Mouse (Mus musculus) C2C12 (cell line): ENCODE data around the gene 2010111I01Rik. TPM values are rescaled to one million over a fixed set of nuclear protein-coding genes. Genes with fewer than 3 reads are reported as not detected.

Source experiments
- H3K27me3 ChIP-seq: one replicate; pipeline ENCODE4 v1.6.1; 2011; ENCODE audit not compliant: control insufficient read depth, insufficient read depth, insufficient read length
- H3K36me3 ChIP-seq: one replicate; pipeline ENCODE4 v1.6.1; 2011; ENCODE audit not compliant: control insufficient read depth, insufficient read depth
- H3K4me3 ChIP-seq: one replicate; pipeline ENCODE4 v1.5.1; 2011; ENCODE audit warnings: mild to moderate bottlenecking, control low read depth; ENCODE audit not compliant: poor library complexity, insufficient read depth, severe bottlenecking
- H3K79me2 ChIP-seq: one replicate; pipeline ENCODE4 v1.6.1; 2011; ENCODE audit not compliant: control insufficient read depth, insufficient read depth
- H3K79me3 ChIP-seq: one replicate; pipeline ENCODE4 v1.6.1; 2011; ENCODE audit warnings: low read depth, control low read depth
- H3ac ChIP-seq: one replicate; pipeline ENCODE3; 2011; ENCODE audit warnings: low read depth; ENCODE audit not compliant: control insufficient read depth, insufficient read length
- CEBPB ChIP-seq: IDR thresholded peaks from one replicate; pipeline ENCODE4 v1.6.1; 2011; ENCODE audit warnings: low read depth, mild to moderate bottlenecking, control low read depth, moderate library complexity
- CTCF ChIP-seq: IDR thresholded peaks from one replicate; pipeline ENCODE4 v1.5.1; 2011; ENCODE audit not compliant: control insufficient read depth, insufficient read depth, insufficient read length
- FOSL1 ChIP-seq: IDR thresholded peaks from one replicate; pipeline ENCODE4 v1.8.0; 2011; ENCODE audit warnings: mild to moderate bottlenecking, low read length; ENCODE audit not compliant: poor library complexity, insufficient read depth, severe bottlenecking
- MAX ChIP-seq: IDR thresholded peaks from one replicate; pipeline ENCODE4 v1.6.1; 2011; ENCODE audit warnings: mild to moderate bottlenecking, control low read depth
- MYOD1 ChIP-seq: IDR thresholded peaks from one replicate; pipeline ENCODE4 v1.6.1; 2011; ENCODE audit warnings: low read depth; ENCODE audit not compliant: control insufficient read depth, insufficient read length
- MYOG ChIP-seq: IDR thresholded peaks from one replicate; pipeline ENCODE4 v1.6.1; 2011; ENCODE audit not compliant: control insufficient read depth, insufficient read length; ENCODE audit errors: extremely low read depth
- USF1 ChIP-seq: IDR thresholded peaks from one replicate; pipeline ENCODE4 v1.6.1; 2011; ENCODE audit warnings: low read depth, mild to moderate bottlenecking, control low read depth, moderate library complexity
- polyA plus RNA-seq: library from polyadenylated mRNA; unstranded; fragments of >200 nt; fragmentation: generic; extraction: Trizol; gene quantifications from one replicate; pipeline ENCODE4 v1.2.1, GENCODE M21; 2012; ENCODE audit warnings: missing spikeins

2010111I01Rik gene
- polyA plus RNA-seq, 1 experiment, result 91.7 TPM

DNA sequence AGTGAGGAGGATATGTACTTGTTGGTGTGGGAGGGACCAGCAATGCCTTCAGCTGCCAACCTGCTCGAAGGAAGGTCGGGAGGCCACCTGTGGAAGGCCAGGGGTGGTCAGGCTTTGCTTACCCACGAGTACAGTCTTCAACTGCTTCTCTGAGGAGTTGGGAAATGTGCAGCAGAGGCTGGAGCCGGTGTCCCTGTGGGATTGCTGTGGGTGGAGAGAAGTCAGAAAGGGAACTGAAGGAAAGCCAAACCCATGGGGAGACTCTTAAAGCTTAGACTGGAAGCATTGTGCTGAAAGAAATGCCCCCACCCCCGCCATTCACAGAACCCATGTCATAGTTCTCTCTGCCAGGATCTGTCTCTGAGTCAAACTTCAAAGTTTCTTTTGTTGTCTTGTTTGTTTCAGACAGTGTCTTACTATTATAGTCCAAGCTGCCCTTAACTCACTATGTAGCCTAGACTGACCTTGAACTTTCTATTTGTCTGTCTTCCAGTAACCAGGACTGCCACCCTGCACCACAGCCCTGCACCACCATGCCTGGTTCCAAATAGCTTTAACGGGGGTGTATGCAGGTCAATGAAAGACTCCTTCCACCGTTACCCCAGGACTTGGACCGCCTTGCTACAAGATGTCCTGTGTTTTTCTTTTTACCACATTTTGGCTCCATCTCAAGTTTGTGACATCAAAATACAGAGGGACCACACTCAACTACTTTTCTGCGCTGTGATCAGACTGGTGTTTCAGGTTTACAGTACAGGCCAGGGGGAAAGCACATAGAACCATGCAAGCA lies 358.8 kb downstream of the 2010111I01Rik start:
- no peaks in the 10 kb centered on the region for H3K79me3 ChIP-seq
- no peak overlapping the region for H3K4me3 ChIP-seq
- no peaks in the 10 kb centered on the region for H3K36me3 ChIP-seq
- H3K79me2 ChIP-seq, result no peaks in the 10 kb centered on the region
- no peaks in the 10 kb centered on the region for H3K27me3 ChIP-seq
- TF ChIP-seq CTCF, result no peak
- TF ChIP-seq FOSL1, result no peak
- H3ac ChIP-seq, result no peak overlapping the region

DNA sequence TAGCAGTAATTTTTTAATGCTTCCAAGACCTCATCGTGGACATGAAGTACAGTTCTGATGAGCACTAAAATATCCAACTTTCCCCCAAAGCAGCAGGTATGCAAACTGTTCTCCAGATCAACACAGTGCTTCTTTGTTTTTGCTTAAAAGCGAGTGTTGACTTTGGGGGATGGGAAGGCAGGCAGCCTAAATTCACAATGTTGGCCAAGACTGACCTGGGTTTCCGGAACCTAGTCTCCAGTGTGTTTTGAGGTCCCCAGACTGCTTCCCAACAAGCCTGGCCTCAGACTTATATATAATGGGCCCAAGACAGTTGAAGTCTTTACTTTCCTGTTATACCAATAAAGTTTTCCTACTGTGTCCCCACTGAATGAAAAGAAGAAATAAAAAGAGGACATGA lies 359.6 kb downstream of the 2010111I01Rik start:
- Histone ChIP-seq H3K27me3 (no peaks in the 10 kb centered on the region), H3K36me3 (no peaks in the 10 kb centered on the region), H3K4me3 (no peak overlapping the region), H3ac (no peak overlapping the region), H3K79me2 (no peaks in the 10 kb centered on the region), H3K79me3 (no peaks in the 10 kb centered on the region)
- TF ChIP-seq CTCF (no peak), USF1 (no peak), MAX (no peak), FOSL1 (no peak), CEBPB (no peak), MYOG (no peak), MYOD1 (no peak)

DNA sequence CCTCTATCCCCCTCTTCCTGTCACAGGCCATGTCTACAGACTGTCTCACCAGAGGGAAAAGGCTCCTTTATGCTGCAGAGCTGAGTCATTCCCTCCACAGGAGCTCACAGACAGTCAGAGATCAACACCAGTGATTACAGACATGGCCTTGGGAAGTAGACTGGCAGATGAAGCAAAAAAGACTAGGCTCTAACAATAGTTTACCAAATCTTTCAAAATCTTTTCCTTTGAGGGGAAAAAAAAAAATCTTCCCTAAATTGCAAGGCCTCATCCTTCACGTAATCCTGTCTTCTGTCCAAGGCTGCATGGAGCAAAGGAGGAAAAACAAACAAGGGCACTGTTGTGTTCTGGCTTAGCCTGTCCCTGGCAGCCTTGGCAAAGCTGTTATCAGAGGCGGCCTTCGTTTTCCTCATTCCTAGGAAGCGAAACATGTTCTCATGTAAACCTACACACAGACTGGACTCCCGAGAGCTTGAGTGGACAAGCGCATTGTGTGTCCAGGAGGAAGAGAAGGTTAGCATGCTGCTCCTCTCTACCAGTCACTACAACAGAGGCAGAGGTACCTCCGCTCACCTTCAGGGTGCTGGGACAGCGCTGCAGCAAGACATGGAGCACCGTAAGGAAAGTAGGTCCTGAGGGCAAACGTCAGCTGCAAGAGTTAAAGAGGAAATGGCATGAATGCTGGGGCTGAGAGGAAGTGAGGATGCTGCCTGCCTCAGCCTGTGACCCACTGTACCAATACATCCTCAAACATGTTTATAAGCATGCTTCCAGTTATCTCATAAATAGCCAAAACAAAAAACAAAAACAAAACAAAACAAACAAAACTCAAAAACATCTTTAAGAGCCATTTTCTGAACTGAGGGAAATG lies 360.5 kb downstream of the 2010111I01Rik start:
- no peaks in the 10 kb centered on the region for H3K79me3 ChIP-seq
- no peaks in the 10 kb centered on the region for H3K27me3 ChIP-seq
- no peak overlapping the region for H3K4me3 ChIP-seq
- H3K36me3 ChIP-seq, result no peaks in the 10 kb centered on the region
- TF ChIP-seq FOSL1 (peak; percentile 55), MYOD1 (no peak), MAX (no peak), MYOG (no peak), CEBPB (no peak), USF1 (no peak)
- H3K79me2 ChIP-seq, result no peaks in the 10 kb centered on the region
- peak overlapping the region; percentile 22 for H3ac ChIP-seq

DNA sequence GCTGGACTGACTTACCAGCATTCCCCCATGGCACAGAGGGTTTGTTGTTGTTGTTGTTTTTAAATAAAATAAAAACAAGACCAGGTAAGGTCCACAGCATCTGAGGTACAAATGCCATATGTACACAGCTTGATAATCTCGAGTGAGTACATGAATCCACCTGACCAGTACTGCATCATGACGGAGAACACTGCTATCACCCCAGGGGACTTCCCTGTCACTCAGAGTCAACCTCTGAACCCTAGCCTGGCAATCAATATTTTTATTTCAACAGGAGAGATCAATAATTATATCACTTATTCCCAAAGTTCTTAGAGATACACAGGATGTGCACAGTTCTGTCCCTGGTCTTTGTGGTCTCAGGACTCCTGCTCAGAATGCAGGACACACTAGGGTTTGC lies 361.3 kb downstream of the 2010111I01Rik start:
- H3K27me3 ChIP-seq, result no peaks in the 10 kb centered on the region
- no peaks in the 10 kb centered on the region for H3K79me3 ChIP-seq
- no peak overlapping the region for H3K4me3 ChIP-seq
- H3K36me3 ChIP-seq, result no peaks in the 10 kb centered on the region
- no peaks in the 10 kb centered on the region for H3K79me2 ChIP-seq
- no peak overlapping the region for H3ac ChIP-seq
- TF ChIP-seq FOSL1, result no peak
- TF ChIP-seq CTCF, result no peak
- no peak for TF ChIP-seq CEBPB
- TF ChIP-seq USF1, result no peak
- no peak for TF ChIP-seq MYOG
- TF ChIP-seq MYOD1, result no peak
- no peak for TF ChIP-seq MAX

DNA sequence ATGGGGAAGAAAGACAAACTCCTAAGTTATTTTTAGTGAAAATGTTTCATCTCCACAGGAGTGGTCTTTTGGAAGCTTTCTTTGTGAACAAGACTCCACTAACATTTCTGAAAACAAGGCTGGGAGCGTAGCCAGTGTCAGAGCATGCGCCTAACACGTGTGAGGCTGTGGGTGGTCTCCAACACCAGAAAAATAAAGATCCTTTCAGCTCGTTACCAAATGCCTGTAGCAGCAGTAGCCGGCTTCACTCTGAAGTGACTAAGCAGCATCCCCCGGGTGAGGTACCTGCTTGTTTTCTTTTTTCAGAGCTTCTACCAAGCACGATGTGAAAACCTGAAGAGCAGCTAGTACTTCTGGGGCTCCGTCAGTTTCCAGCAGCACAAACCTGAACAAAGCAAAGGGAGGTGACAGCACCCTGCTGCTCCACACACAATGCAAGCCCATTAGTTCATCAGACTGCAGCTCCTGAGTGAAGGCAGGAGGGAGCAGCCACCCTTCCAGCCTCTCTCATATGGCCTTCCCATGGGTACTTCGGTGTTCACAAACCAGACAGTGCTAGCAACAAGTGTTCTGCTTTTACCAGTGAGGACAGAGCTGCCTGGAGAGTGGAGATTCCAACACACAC lies 365.7 kb downstream of the 2010111I01Rik start:
- Histone ChIP-seq H3K27me3 (no peaks in the 10 kb centered on the region), H3K4me3 (no peak overlapping the region), H3K79me3 (no peaks in the 10 kb centered on the region), H3ac (no peak overlapping the region), H3K36me3 (no peaks in the 10 kb centered on the region), H3K79me2 (no peaks in the 10 kb centered on the region)
- no peak for TF ChIP-seq MYOD1
- no peak for TF ChIP-seq FOSL1
- no peak for TF ChIP-seq CTCF
